Mouse (Mus musculus) embryonic fibroblast, embryonic 13.5 days (primary cell): Measurements from ENCODE around the gene 1700029I15Rik.
A peak's percentile ranks its signal among the peaks of the same experiment; 100 is the strongest.

Source experiments
- CTCF ChIP-seq: IDR thresholded peaks from 2 replicates; pipeline ENCODE4 v1.5.1; 2011; ENCODE audit warnings: mild to moderate bottlenecking, control low read depth, low read length, moderate library complexity, borderline replicate concordance; ENCODE audit not compliant: insufficient read depth
- POLR2A ChIP-seq: IDR thresholded peaks from 2 replicates; pipeline ENCODE4 v1.6.1; 2011; ENCODE audit warnings: low read depth, mild to moderate bottlenecking, control low read depth, low read length, moderate library complexity

DNA sequence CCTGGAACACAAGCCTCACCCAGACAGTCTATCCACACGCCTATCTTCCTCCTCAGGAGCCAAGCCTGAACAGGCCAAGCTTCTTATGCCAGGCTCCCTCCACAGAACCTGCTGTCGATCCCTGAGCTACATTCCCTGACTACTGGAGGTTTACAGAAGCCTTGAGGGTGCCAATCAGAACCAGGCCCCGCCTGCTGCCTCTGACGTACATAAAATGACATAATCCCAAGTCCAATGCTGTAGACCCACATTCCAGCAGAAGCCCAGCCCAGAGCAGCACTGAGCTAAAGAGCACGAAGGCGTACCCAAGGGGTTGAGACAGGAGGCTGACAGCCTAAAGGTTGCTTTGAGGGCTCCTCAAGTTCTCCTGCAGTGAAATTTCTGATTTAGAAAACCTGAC is 45.5 kb downstream of the 1700029I15Rik start:
- TF ChIP-seq CTCF, result no peak
- 0 out of 2 replicates have a peak, but pooled peaks have one; percentile 28 for TF ChIP-seq POLR2A
